Mouse (Mus musculus): Measurements from ENCODE around the gene Olfr572.

Gene Olfr572

DNA sequence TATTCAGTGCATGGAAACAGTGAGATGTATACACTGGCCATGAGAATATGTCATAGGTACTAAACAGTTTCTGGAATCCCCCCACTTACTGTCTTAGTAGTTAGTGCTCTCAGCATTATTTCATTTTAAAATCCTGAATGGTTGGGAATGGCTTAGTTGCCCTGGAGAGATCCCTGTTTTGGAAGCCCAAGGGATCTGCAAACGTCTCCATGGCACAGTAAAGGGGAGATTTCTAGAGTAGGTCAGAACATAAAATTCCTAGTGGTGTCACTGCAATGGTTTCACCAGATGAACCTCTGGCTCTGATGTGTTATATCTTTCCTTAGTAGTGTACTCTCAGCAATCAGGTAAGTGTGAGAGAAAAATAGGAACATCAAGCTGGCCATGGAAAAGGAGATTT lies at the start of gene Olfr572:
Gene Olfr572 (plus strand): TSS at position 301 of the 400 bp plus-strand sequence.
- no peak for DNase-seq

DNA sequence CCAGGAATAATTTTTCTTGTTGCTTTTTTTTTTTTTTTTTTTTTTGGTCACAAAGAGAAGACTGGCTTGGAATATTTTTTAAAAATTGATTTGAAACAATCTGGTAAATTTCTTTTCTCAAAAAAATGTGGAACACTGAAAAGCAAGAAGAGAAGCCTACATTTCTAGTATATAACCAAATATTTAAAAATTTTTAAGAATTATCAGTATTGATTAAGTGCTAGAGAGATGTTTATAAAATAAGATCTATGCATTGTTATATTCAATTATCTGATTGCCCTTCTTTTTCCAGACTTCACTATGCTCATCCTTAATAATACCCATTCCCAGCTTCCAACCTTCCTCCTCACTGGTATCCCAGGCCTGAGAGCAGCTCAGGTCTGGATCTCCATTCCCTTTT lies 47.4 kb upstream of the Olfr572 start, which contains the start of gene Olfr568:
Gene Olfr568 (plus strand): TSS at position 301 of the 400 bp plus-strand sequence.
- DNase-seq: no peak

DNA sequence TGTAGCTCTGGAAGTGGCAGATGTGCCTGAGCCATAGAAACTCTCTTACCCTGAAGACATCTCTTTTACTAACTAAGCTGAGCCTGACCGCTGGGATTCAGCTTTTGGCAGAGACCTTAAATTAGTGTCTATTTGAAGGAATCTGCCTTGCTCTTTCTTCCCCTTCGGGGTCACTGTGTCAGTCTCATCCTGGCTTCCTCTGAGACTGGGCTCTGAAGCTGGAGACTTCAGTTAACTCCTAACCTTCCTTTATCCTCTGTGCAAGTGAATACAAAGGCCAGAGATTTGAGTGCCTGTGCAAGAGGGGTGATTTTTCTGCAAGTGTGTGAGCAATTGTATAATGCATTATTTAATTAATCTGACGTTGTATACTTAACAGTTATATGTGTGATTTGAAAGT lies 33.4 kb upstream of the Olfr572 start, which contains the start of gene Olfr569:
Gene Olfr569 (minus strand): TSS at position 101 of the 400 bp plus-strand sequence.
- DNase-seq: no peak

DNA sequence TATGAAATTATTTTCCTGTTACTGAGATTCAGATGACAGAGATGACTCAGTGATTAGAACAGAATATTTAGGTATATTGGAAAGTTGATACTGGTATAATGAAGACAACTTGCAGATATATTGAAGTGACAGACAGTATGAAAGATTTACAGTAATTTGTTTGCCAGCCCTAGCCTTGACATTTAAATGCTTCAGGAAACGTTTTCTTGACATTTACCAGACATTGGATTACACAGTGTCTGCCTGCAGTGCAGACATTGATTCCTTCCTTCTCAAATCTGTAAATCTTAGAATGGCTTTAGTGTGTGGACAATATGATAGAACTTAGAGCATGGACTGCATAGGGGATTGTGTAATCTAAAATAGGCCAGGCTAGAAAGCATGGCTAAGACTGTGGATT lies 8.9 kb upstream of the Olfr572 start:
- no peak for DNase-seq

DNA sequence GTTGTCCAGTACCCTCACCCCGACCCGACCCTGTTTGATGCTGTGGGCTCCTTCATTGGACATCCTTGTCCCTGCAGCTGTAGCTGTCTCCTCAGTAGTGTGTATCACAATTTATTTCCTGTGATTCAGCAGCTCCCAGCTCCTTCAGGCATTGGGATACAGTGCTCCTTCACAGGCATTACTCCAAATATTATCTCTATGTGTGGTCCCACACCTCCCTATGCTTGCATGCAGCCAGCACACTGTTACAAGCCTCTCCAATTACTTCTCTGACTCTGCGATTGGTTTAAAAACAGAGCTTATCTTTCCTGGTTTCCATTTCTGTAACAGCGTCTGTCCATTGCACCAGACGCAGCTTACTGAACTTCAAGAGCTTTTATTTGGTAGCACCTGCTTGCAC lies 7.8 kb upstream of the Olfr572 start:
- no peak for DNase-seq

DNA sequence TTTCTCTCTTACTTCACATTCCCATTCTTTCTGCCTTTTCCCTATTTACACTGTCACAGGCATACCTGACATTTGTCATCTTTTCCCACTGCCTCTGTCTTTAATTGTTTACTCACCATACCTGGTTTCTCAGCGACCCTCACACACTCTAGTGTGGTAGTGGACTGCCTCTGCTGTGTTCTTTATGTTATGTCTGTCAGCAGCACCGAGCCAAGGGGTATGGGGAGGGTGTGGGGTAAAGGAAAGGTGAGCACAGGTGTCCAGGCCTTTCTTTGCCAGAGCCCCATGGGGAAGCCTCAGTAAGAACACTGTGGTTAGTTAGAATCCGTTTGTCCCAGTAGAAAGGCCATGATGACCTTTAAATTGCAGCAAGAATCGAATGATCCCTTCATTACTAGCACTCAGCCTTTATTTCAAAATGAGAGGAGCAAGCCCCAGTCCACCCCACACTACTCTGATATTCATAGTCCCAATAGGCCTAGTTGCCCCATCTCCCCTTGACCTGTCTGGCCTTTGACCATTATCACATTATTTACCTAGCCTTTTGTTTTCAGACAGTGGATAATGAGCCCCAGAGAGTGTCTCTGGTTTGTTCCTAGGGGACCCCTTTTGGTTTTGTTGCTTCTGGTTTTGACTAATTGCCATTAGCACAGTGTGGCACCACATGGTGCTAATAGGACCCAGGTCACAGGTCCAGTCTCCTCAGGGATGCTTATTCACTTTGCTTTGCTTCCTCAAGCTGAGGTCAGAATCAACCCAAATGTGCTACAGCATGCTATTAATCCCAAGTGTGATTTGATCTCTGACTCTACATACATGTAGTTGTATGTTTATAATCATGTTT lies 7.0 kb upstream of the Olfr572 start, which contains the start of gene Olfr571:
Gene Olfr571 (minus strand): TSS at position 505 of the 844 bp plus-strand sequence.
- DNase-seq: no peak

DNA sequence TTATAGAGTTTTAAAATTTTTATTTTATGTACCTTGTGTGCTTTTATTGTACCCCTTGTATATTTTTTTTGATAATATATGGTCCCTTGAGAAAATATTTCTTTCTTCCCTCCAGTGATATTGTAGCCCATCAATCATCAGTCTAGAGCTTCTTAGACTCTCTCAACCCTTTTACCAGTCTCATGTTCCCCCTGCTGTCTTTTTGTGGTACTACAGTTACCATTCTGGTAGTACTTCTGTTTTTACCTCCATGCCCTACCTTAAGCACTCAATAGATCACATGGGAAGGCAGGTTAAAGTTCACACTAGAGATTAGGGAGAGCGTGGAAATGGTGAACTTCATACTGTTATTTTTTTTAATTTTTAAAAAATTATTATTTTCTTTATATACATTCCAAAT lies 4.6 kb upstream of the Olfr572 start:
- DNase-seq: no peak

DNA sequence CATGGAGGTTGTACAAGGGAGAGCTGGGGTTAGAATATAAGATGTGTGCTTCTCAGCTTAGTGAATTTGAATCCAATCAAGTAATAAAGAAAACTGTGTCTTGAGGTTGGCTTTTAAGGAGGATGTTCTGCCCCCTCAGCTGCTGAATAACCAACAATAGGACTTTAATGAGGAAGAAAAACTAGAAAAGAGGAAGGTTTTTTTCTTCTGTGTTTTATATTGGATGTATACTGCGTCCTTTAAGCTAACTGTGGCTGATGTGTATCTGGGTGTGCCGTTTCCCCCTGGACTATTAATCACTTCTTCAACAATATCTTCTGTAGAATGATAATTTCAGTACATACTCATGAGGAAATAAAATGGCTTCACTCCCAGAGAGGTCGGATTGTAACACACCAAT lies 2.9 kb downstream of the Olfr572 start:
- DNase-seq: no peak

DNA sequence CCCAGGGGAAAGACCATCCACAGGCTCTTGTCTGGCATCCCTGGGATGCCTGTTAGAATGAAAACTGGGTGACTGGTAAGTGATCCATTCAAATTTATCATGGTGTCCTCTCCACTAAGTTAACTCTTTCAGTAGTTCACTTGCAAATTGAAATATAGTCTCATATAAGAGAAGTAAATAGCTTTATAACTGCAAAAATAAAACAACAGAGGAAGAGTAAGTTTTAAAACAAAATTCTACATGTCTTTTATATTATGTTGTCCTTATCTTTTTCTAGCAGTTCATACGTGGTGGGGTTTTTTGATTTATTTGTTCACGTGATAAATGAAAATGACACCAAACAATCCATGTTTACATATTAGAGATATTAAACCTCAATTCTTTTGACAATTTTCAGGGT lies 18.3 kb downstream of the Olfr572 start, which contains the start of gene Olfr573-ps1:
Gene Olfr573-ps1 (minus strand): TSS at position 101 of the 400 bp plus-strand sequence.
- no peak for DNase-seq

DNA sequence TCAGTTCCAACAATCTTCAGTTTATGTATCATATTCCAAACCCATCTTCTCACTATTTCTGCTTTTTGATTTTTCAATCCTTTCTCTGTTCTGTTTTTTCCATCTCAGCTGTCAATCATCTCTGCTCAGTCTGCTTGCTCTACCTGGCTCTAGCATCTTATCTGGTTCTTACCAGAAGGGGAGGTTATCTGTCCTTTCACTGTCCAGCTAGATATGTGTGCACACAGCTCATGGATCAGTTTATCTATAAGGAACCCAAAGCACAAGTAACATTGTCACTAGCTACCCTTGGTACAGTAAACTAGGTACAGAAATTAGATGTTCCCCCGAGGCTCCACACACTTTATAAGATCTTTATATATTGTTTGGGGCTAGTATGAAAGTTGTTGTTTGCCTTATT lies 19.2 kb downstream of the Olfr572 start:
- no peak for DNase-seq

DNA sequence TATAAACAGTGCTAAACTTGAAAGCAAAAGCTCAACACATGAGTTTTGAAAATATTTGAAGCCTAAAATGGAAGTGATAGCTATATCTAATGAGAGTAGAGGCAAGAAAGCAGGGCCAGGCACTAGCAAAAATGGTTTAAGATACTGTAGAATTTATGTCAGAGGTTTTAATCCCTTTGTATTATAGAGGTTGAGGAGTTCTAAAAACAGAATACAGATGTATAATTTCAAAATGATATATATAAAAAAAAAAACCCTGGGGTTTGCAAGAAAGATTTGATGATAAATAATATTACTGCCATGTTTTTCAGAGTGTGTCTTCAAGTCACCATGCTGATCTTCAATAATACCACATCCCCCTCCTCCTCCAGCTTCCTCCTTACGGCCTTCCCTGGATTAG lies 24.0 kb downstream of the Olfr572 start, which contains the start of gene Olfr574:
Gene Olfr574 (plus strand): TSS at position 301 of the 400 bp plus-strand sequence.
- DNase-seq: no peak

DNA sequence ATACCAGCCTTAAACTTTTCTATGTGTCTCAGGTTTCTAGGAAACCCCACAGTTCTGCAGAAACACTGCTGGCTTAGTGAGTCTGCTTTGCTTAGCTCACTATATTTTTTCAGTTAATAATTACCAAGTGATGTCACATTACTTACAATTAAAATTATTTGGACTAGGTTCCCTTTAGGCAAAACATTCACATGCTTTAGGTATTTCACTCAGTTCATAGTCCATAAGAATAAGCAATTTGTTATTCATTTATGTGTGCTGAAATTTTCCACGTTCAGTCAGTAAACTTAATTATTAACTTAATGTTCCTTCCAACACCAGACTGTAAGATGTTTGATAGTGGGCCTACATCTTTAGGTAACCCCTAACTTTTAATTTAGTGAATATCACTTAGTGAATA lies 26.5 kb downstream of the Olfr572 start:
- no peak for DNase-seq

DNA sequence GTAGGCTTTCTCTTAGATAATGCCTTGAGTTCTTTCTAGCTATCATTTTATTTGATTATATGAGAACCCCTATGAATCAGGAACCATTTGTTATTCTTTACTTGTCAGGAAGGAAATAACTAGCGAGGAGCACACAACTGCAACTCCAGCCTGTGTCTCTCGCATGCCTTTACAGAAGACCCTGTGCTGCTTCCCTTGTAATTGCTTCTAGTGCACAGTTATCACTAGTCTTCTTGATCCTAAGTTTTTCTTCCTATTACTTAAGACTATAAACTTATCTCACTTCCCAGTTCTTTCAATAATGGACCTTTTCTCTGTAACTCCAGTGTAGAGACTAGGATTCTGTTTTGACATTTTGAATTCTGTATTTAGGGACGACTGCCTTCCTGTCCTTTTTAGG lies 33.9 kb downstream of the Olfr572 start:
- no peak for DNase-seq

DNA sequence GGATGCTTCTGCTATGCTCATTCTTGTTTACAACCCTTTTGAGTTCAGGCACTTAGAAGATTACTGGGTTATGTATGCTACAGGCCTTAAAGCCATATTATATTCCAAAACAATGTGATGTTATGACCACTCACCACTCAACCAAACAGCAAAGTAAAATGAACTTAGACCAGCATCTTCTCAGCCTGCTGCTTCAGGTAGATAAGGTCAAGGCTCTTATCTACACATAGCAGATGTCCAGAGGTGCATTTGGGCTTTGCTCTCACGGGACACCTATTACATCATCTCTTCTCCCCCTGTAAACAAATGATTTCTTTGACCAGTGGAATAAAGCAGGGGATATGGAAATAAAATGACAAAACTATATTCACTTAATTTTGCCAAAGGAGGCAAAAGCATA lies 34.4 kb downstream of the Olfr572 start, which contains the start of gene Olfr575:
Gene Olfr575 (minus strand): TSS at position 183 of the 400 bp plus-strand sequence.
- peak; percentile 33 for DNase-seq

DNA sequence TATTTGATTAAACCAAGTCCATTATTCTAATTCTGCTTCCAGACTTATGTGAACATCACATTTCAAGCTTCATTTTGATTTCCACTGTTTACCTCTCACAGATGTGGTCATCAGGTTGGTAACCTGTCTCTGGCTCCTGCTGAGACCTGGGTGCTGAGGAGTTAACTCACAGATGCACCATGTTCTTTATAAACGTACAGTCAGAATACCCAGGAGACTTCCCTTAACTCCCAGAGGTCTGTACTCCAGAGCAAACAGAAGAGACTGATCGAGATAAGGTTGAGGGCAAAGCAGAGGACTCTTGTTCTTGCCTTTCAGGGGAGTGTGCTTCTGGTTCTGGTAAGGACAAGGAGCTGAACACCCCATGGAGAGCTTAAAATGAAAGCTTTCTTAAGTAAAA lies 38.2 kb downstream of the Olfr572 start, which contains the start of gene Olfr576:
Gene Olfr576 (plus strand): TSS at position 301 of the 400 bp plus-strand sequence.
- no peak for DNase-seq

DNA sequence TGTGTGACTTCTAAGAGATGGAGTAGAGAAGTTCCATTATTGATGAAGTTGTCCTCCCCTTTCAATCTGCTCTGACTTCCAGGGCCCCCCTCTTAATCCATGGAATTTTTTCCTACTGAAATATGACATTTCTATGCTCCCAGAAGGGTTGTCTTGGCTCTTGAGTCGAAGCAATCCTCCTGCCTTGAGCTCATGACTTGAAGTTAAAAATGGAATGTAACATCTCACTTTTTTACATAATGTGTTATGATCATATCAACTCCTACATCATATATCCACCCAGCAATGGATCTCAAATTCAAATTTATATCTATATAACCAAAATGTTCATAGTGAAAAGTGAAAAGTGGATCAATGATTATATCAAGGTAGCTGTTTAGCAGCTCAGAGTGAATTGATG lies 50.2 kb downstream of the Olfr572 start:
- DNase-seq: no peak

DNA sequence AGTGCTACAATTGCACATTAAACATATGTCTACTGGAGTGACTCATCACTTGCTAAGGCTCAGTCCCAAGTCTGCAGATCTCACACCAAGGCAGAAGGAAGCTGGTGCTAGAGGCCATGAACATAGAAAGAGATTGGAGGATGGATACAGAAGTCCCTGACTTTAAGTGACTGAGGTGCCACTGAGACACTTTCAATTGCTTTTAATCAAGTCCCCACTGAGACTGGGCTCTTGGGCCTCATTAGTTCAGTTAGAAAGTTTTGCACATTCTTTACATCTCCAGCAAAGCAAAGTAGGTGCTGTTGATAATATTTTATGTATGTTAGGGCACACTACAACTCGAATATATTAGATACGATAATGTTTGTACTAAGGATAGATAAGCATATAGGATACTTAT lies 51.6 kb downstream of the Olfr572 start, which contains the start of gene Olfr577:
Gene Olfr577 (minus strand): TSS at position 101 of the 400 bp plus-strand sequence.
- no peak for DNase-seq

Measured in liver (tissue).